Mouse (Mus musculus) cerebellum, adult 11-12 months (tissue): ENCODE measurements around the gene Shc4.

Experiments used
- DNase-seq: peaks from one replicate; pipeline ENCODE4 v3.0.0; 2022

The Shc4 gene

DNA sequence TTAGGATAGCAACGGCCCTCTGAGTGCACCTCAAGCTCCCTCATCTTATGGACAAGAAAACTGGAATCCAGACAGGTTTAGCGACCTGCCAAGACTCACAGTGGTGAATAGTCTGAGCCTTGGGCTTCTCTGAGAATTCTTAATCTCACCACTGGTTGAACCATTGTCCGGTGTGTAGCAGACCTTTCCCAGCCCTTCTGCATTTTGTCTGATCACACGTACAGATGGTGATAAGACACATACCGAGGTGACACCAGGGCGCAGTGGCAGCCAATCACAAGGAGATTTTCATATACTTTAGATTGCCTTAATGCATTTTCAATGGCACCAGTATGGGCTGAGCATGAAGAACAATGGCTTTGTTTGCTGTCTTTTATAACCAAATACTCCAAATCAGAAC, 95.5 kb downstream of the Shc4 start:
- DNase-seq: no peak

DNA sequence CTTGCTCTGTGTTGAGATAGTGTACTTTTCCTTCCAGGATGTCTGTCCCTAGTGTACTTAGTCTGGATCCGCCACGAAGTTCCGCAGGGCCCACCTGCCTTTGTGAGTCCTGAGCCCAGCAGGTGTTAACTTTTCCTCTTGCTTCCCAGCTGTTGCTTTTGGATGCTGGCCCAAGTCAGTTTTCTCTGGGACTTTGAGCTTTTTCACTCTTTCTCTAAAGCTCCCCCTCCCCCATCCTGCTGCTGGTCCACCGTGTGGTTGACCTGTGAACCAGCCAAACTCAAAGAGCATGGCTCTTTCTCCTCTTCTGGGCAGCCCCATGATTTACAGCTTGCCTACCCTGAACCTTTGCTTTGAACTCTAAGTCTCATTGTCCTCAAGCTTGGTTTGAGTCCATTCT, 97.4 kb downstream of the Shc4 start:
- DNase-seq: peak; percentile 25

DNA sequence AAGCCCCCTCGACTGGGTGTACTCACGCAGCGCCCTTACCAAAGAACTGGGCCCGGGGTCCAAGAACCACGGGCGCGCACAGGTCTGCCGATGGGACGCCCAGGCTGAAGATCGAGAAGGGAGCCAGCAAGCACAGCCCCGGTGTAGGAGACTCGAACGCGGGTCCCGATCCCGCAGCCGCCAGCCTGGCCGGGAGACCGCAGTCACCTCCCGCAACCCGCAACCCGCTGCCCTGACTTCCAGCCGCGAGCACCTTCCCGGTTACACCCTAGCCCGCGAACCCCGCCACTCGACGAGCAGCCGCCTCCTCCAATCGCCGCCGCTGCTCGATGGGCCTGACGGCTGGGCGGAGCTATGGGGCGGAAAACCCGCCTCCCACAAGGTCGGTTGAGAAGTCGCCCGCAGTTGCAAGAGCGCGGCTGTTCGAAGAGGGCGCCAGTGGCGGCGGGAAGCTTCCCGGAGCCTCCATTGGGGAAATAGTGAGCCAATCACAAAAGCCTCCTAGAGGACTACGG, 99.1 kb downstream of the Shc4 start, which contains the start of gene Cep152:
Gene Cep152 (minus strand): TSS at position 277 of the 515 bp plus-strand sequence.
- peak; percentile 97 for DNase-seq

- DNase-seq: no peak
These were observed 99.7 kb downstream of the Shc4 start for GRCm38 (mm10) chr2:125624127-125624685.

DNA sequence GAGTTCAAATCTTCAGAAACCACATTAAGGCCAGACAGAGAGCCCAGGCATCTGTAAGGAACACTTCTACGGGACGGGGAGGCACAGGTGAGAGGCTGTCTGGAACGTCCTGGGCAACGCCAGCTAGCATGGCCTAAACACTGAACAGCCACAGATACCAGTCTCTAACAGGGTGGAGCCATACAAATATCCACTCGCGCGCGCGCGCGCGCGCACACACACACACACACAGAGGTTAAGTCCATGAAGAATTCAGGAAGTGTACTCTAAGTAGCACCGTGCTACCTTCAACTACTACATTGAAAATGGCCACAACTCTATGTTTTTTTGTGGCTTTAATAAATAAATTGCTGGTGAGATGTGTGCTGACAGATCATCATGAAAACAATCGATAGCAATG, 100.7 kb downstream of the Shc4 start:
- no peak for DNase-seq

DNA sequence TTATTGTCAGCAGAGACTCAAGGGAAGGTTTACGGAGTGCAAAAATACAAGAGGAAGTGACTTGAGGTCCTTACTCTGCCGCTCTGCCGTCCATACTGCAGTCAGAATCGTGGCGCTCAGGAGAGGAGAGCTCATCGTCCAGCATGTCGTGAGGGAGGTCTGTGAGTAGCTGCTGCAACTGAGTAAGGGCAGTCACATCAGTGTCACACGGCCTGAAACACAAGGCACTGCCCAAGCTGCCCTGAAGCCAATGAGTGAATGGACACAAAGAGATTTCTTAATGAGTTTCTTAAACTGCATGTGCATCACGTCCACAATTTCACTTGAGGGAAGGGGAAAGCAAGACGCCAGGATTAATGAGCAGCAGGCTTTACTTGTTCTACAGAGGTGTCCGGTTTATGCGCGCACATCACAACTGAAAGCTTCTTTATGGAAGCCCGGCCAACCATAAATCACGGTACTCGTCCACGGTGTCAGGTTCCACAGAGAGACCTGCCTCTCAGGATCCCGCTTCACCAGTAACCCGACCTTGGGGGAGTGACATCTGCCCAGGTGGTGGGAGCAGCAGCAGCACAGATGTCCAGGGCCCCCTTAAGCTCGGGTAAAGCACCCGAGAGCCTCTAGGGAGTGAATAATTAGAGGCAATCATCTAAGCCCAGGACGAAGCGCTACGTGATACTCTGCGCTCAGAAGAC, 103.6 kb downstream of the Shc4 start:
- DNase-seq: no peak

GRCm38 (mm10) chr2:125615858-125616424, 108.0 kb downstream of the Shc4 start:
- DNase-seq: no peak

DNA sequence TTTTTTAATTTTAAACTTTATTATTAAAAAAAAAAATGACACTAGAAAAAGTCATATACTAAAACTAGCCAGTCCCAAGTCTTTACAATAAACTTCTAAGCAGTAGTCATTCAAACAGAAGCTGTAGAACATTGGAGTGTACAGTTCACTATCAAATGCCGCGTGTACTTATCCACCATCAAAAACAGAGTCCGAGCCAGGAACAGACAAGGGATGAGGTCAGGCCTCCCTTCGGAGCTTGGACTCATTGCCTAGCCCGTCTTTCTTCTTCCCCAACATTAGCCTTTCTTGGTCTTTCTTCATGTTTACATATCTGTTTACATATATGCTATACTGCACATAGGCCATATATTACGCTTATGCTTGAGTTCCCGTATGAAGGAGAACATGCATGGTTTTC, 108.5 kb downstream of the Shc4 start:
- DNase-seq: no peak

DNA sequence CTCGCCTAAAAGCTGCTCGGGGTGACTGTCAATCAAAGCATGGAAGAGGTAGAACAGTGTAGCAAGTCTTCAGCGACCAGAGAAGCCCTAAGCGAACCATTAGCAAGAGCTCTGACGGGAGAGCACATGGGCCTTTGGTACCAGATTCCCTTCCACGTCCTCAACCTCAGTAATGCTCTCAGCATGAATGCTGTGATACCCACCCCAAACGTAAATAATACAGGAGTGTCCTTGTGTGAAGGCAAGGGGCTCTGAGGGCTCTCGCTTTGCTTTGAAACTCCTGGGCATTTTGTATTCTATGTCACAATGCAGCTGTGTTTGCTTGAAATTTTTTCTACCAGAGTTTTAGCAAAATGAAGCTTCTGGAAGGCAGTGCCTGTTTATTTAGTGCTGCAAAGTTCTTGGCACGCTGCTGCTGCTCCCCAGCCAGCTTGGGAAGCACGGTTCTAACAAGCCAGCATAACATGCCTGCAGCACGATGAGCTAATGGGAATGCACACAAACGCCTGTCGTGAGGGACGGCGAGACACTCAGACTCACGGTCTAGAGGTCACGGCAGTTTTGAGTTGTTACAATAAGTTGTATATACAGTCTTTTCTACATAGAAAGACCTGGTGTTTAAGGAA, 117.6 kb downstream of the Shc4 start:
- no peak for DNase-seq

- DNase-seq: no peak
These were observed 119.3 kb downstream of the Shc4 start for GRCm38 (mm10) chr2:125604646-125605045.

- no peak for DNase-seq
These were observed 121.0 kb downstream of the Shc4 start for GRCm38 (mm10) chr2:125602970-125603369.

GRCm38 (mm10) chr2:125598958-125599357, 125.0 kb downstream of the Shc4 start:
- DNase-seq: no peak

DNA sequence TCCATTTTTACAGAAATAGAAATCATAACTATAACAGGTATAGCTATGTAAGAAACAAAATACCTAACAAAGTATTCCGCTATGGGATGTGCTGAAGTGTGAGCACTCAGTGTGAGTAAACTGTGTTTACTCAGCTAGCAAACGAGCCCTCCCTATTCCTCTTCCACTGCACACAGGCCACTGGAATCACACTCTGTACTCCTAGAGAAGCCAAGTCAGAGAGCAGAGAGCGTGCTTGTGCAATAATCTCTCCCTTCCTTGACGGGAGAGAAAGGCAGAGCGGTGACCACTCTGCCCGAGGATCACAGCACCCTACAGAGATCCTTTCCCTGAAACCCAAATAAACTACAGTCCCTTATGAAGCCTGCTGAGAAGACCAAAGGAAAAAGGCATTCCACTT, 125.7 kb downstream of the Shc4 start:
- DNase-seq: no peak

DNA sequence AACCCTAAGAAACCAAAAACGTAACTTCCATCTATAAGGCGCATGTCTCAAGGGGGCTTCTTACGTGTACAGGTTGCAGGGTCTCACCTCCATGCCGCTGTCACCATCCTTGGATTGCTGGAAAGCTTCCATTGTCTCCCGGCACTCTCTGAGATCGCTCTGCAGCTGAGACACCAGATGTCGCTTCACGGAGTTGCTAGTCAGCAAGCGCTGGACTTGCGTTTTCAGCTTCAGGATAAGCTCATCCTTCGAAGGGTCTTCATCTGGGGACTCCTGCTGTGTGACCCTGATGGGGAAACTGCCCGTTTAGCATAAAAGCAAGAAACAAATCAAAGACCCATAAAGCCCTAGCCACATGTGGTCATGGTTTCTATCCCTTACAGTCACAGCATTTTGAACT, 129.2 kb downstream of the Shc4 start:
- no peak for DNase-seq

DNA sequence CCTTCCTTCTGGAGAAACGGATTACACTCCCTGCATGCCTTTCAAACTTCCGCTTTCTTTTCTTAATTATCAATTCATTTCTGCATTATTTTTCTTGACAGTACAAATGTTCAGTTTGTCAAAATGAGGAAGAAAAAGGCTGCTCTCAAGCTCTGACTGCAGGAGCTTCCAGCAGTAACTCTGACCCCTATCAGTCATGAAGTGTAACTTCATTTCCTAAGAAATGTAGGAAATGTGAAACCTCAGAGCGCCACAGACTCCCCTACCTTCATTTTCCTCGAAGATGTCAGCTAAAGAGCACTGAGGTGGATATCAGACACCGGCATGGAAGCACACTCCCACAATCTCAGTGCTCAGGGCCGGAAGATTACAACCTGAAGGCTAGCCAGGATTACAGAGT, 129.9 kb downstream of the Shc4 start:
- no peak for DNase-seq

GRCm38 (mm10) chr2:125591895-125592294, 132.1 kb downstream of the Shc4 start:
- no peak for DNase-seq

DNA sequence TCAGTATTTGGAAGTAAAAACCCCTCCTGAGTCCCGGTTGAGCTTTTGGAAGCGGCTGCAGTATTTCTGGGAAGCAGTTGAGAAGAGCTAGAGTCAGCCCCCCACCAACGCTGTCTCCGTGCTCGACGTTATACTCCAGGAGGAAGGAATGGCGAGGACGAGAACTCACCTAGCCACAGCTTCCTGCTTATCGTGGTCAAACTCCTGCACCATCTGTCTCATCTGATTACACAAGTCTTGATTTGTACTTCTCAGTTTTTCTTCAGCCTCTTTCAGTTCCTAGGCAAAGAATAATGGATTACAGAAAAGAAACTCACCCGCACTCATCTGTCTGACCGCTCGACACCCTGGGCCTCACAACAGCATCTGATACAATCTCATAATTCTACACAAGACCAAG, 134.7 kb downstream of the Shc4 start:
- no peak for DNase-seq

GRCm38 (mm10) chr2:125581081-125581480, 142.9 kb downstream of the Shc4 start:
- DNase-seq: no peak

DNA sequence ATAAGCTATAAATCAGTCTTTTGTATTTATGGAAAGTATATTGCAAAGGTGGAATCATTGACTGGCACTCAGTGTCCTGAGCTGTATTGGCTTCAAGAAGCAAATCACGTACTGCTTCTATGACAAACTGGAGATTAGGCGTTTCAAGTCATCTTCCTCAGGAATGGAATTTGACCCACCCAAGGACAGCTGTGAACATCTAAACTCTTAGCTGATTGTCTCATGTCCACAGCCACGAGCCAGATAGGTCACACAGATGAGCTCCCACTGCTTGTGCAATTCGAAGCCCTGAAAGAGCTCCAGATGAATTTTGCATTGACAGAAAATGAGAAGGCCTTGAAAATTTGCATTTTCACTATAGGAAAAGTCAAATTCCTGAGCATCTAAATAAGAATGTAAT, 146.3 kb downstream of the Shc4 start:
- no peak for DNase-seq
